Mouse (Mus musculus) limb, embryonic 13.5 days (tissue): ENCODE measurements at regions not wholly inside any gene's neighbourhood (a gene's known extent, or its start where the extent isn't known, plus 50 kb on each side); places are given as distances from the start of the nearest gene placed in this dataset. TPM values are rescaled to one million over a fixed set of nuclear protein-coding genes. Genes with fewer than 3 reads are reported as not detected.

ENCODE experiments used
- ATAC-seq: fragments of 200-750 bp; cut with Nextera tagmentation; 2 replicates; pipeline ENCODE4 v1.8.0; 2017; ENCODE audit warnings: low read depth, moderate number of reproducible peaks, moderate TSS enrichment; ENCODE audit not compliant: low FRiP score
- H3K27ac ChIP-seq: fragments of 300-500 bp; sonication (generic); 2 replicates; pipeline ENCODE4 v1.5.1; 2015; ENCODE audit warnings: inconsistent platforms, mild to moderate bottlenecking, moderate library complexity
- H3K27me3 ChIP-seq: fragments of 300-500 bp; sonication (generic); 2 replicates; pipeline ENCODE4 v1.6.1; 2015; ENCODE audit warnings: mild to moderate bottlenecking, inconsistent platforms
- H3K36me3 ChIP-seq: fragments of 300-500 bp; sonication (generic); 2 replicates; pipeline ENCODE4 v1.6.1; 2015; ENCODE audit warnings: inconsistent platforms, mild to moderate bottlenecking, moderate library complexity
- H3K4me1 ChIP-seq: fragments of 300-500 bp; sonication (generic); 2 replicates; pipeline ENCODE4 v1.6.1; 2015; ENCODE audit warnings: inconsistent platforms
- H3K4me2 ChIP-seq: fragments of 300-500 bp; sonication (generic); replicated peaks from 2 replicates; pipeline ENCODE4 v1.6.1; 2015; ENCODE audit warnings: inconsistent platforms, mild to moderate bottlenecking, moderate library complexity
- H3K4me3 ChIP-seq: fragments of 300-500 bp; sonication (generic); 2 replicates; pipeline ENCODE4 v1.5.1; 2015; ENCODE audit warnings: moderate library complexity, mild to moderate bottlenecking, inconsistent platforms
- H3K9ac ChIP-seq: fragments of 300-500 bp; sonication (generic); 2 replicates; pipeline ENCODE4 v1.6.1; 2015; ENCODE audit warnings: mild to moderate bottlenecking, inconsistent platforms
- H3K9me3 ChIP-seq: fragments of 300-500 bp; sonication (generic); 2 replicates; pipeline ENCODE4 v1.6.1; 2016; ENCODE audit warnings: inconsistent platforms
- WGBS: fragments of 180-500 bp; shearing (Covaris S2); methylation state at CpG from one replicate; pipeline ENCODE4 v1.1.7; 2015; 5-methylcytosine and 5-hydroxymethylcytosine counted together
- microRNA-seq: library from miRNA; unstranded; fragments of <30 nt; microRNA quantifications from one replicate; pipeline ENCODE4, GENCODE M21; 2016

- no peak for ATAC-seq
- H3K4me3 ChIP-seq = no peak overlapping the region
- H3K27me3 ChIP-seq = no peaks in the 10 kb centered on the region
Measured at GRCm38 (mm10) chr3:3000199-3000598, 2750.4 kb upstream of the Gm8797 start.

GRCm38 (mm10) chr3:3001224-3001623 is 2749.4 kb upstream of the Gm8797 start:
- H3K4me2 ChIP-seq = no peak overlapping the region
- no peaks in the 10 kb centered on the region for H3K27me3 ChIP-seq
- WGBS = 75% methylated on average over 4 of the region's 4 CpGs
- H3K36me3 ChIP-seq = no peaks in the 10 kb centered on the region
- peaks cover 56% of the 10 kb centered on the region for H3K9me3 ChIP-seq
- H3K27ac ChIP-seq = no peak overlapping the region
- H3K4me3 ChIP-seq = no peak overlapping the region
- ATAC-seq = no peak
- H3K4me1 ChIP-seq = no peaks in the 10 kb centered on the region
- H3K9ac ChIP-seq = no peak overlapping the region

More at GRCm38 (mm10) chr3:3000199-3000598, 2750.4 kb upstream of the Gm8797 start:
- Histone ChIP-seq H3K9me3 (peaks cover 46% of the 10 kb centered on the region), H3K4me1 (no peaks in the 10 kb centered on the region), H3K9ac (no peak overlapping the region), H3K36me3 (no peaks in the 10 kb centered on the region), H3K27ac (no peak overlapping the region), H3K4me2 (no peak overlapping the region)

- Histone ChIP-seq H3K4me3 (no peak overlapping the region), H3K9me3 (peaks cover 60% of the 10 kb centered on the region), H3K36me3 (no peaks in the 10 kb centered on the region), H3K27me3 (no peaks in the 10 kb centered on the region), H3K27ac (no peak overlapping the region), H3K9ac (no peak overlapping the region), H3K4me2 (no peak overlapping the region), H3K4me1 (no peaks in the 10 kb centered on the region)
- peak; percentile 64; the same call in 1 of the 2 replicates for ATAC-seq
Measured at GRCm38 (mm10) chr3:3001639-3002038, 2749.0 kb upstream of the Gm8797 start.

GRCm38 (mm10) chr3:3003425-3003824 is 2747.2 kb upstream of the Gm8797 start:
- WGBS = 89% methylated on average over 1 of the region's 1 CpGs
- H3K9me3 ChIP-seq = peaks cover 78% of the 10 kb centered on the region

GRCm38 (mm10) chr3:3011111-3011510 is 2739.5 kb upstream of the Gm8797 start:
- H3K9me3 ChIP-seq = peaks cover 93% of the 10 kb centered on the region
- H3K9ac ChIP-seq = no peak overlapping the region
- no peak overlapping the region for H3K4me3 ChIP-seq
- no peak for ATAC-seq
- H3K36me3 ChIP-seq = no peaks in the 10 kb centered on the region
- no peak overlapping the region for H3K4me2 ChIP-seq
- no peak overlapping the region for H3K27ac ChIP-seq
- H3K27me3 ChIP-seq = no peaks in the 10 kb centered on the region
- no peaks in the 10 kb centered on the region for H3K4me1 ChIP-seq
- WGBS = 59% methylated on average over 1 of the region's 1 CpGs

More at GRCm38 (mm10) chr3:3003425-3003824, 2747.2 kb upstream of the Gm8797 start:
- no peak overlapping the region for H3K9ac ChIP-seq
- no peak overlapping the region for H3K27ac ChIP-seq
- no peaks in the 10 kb centered on the region for H3K27me3 ChIP-seq
- H3K4me2 ChIP-seq = no peak overlapping the region
- H3K4me3 ChIP-seq = no peak overlapping the region
- no peaks in the 10 kb centered on the region for H3K36me3 ChIP-seq
- ATAC-seq = no peak
- H3K4me1 ChIP-seq = no peaks in the 10 kb centered on the region

- H3K9me3 ChIP-seq = peaks cover 83% of the 10 kb centered on the region
- no peak overlapping the region for H3K9ac ChIP-seq
- no peaks in the 10 kb centered on the region for H3K4me1 ChIP-seq
- H3K27me3 ChIP-seq = no peaks in the 10 kb centered on the region
- H3K4me3 ChIP-seq = no peak overlapping the region
- no peak for ATAC-seq
- H3K27ac ChIP-seq = no peak overlapping the region
- no peak overlapping the region for H3K4me2 ChIP-seq
- 78% methylated on average over 5 of the region's 5 CpGs for WGBS
- no peaks in the 10 kb centered on the region for H3K36me3 ChIP-seq
Measured at GRCm38 (mm10) chr3:3012951-3013350, 2737.7 kb upstream of the Gm8797 start.

- Histone ChIP-seq H3K9ac (no peak overlapping the region), H3K4me1 (no peaks in the 10 kb centered on the region), H3K27me3 (no peaks in the 10 kb centered on the region), H3K4me2 (no peak overlapping the region), H3K36me3 (no peaks in the 10 kb centered on the region), H3K27ac (no peak overlapping the region), H3K9me3 (peaks cover 73% of the 10 kb centered on the region), H3K4me3 (no peak overlapping the region)
- ATAC-seq = no peak
Measured at GRCm38 (mm10) chr3:3014978-3015377, 2735.6 kb upstream of the Gm8797 start.

- Histone ChIP-seq H3K4me1 (no peaks in the 10 kb centered on the region), H3K4me2 (no peak overlapping the region), H3K9me3 (peaks cover 64% of the 10 kb centered on the region), H3K36me3 (no peaks in the 10 kb centered on the region), H3K27me3 (no peaks in the 10 kb centered on the region), H3K9ac (no peak overlapping the region), H3K4me3 (no peak overlapping the region), H3K27ac (no peak overlapping the region)
- WGBS = 79% methylated on average over 1 of the region's 1 CpGs
- no peak; the same call in 1 of the 2 replicates for ATAC-seq
Measured at GRCm38 (mm10) chr3:3016572-3016971, 2734.0 kb upstream of the Gm8797 start.

GRCm38 (mm10) chr3:3032793-3033192 is 2717.8 kb upstream of the Gm8797 start:
- Histone ChIP-seq H3K27me3 (no peaks in the 10 kb centered on the region), H3K4me1 (no peaks in the 10 kb centered on the region), H3K9ac (no peak overlapping the region), H3K36me3 (no peaks in the 10 kb centered on the region), H3K27ac (no peak overlapping the region), H3K9me3 (peaks cover 64% of the 10 kb centered on the region), H3K4me2 (no peak overlapping the region), H3K4me3 (no peak overlapping the region)
- WGBS = 90% methylated on average over 2 of the region's 2 CpGs
- ATAC-seq = no peak

Small RNA genes lying in the stretch of these regions (microRNA-seq; reads per million reads assigned to microRNA genes)
- gene Gm27460 = not detected
- not detected for gene Gm28002
